Mouse (Mus musculus) retina, adult 2 months (tissue): ENCODE results near the gene Gm3558.
"Not testable (repeated sequence)": the region's sequence is repeated elsewhere in the genome, so short reads cannot be mapped to it uniquely, and the experiment has no call there.

Experiments
- DNase-seq: peaks from one replicate; pipeline ENCODE4 v3.0.0-alpha.2; 2012; ENCODE audit warnings: low read depth, low spot score

The Gm3558 gene

DNA sequence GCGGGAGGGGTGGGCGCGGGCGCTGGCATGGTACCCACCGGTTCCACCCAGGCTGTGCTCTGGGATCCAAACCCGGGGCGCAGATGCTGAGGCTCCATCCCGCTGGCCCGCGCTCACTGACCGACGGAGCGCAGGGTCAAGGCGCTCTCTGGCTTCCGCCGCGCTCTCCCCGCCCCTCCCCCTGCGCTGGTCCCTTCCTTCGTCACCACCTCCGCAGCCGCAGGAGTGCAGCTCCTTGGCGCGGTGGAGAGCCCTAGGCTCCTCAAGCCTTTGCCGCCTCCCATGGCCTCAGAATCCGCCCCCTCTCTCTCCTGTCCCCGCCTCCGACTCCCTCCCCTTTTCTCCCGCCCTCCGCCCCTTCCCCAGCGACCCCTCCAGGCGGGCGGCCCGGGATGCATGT is at the start of gene Gm3558:
TSS of gene Gm3558 (minus strand) at position 185 of the 400 bp plus-strand sequence.
- not testable (repeated sequence) for DNase-seq

DNA sequence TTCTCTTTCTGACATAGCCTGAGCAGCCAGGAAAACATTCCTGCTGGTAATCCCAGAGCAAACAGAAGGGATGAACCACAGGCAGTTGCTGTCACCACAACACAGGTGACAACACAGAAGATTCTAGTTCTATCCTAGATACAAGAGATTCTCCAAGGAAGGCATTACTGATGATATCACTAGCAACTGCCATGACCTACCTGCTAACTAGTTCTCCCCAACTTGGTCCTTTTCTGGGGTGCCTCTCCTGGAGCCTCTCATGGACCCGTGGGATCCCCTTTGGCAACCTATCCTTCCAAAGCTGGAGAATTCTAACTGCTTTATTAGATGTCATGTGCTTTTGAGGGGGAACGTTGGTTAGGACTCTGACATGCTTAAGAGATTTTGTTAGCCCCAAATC is 27.1 kb upstream of the Gm3558 start, which contains the start of gene Gm10338:
TSS of gene Gm10338 (minus strand) at position 101 of the 400 bp plus-strand sequence.
- DNase-seq, result not testable (repeated sequence)

DNA sequence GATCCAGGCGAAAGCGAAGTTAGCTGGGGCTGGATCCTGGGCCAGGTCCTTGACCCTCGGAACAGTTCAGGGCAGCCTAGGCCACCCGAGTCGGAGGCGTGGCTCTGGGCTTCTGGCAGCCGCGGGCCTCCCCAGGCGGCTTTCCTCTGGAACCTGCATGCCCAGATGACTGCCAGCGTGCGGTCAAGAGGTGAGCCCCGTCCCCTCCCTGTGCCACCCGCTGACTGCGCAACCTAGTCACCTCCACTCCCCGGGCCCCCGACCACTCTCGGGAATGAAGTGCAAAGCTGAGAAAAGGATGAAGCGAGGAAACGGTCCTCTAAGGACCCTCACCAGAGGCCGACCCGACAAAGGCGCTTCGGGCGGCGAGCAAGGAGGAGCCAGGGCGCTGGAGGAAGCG is 476 bp downstream of the Gm3558 start:
- DNase-seq, result not testable (repeated sequence)

DNA sequence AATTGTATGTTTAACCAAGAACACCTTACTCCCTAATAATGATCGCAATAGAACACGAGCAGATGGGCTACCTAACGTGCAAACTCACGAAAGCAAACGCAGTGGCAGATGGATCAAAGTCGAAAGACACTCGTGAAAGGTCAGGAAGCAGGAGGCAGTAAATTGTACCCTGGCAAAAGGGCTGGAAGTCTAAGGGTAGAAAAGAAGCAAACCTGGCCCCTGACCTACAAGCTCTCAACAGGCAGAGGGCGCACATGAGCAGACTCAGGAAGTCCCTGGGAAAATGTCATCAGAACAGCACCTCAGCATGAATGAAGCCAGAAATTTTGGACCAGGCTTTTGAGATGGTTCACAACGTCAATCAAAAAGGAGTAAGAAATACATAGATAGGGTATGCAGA is 1.1 kb downstream of the Gm3558 start:
- DNase-seq, result not testable (repeated sequence)
